Comparison of ENCODE assay signal across 10 mouse cellular contexts in the genomic region with DNA sequence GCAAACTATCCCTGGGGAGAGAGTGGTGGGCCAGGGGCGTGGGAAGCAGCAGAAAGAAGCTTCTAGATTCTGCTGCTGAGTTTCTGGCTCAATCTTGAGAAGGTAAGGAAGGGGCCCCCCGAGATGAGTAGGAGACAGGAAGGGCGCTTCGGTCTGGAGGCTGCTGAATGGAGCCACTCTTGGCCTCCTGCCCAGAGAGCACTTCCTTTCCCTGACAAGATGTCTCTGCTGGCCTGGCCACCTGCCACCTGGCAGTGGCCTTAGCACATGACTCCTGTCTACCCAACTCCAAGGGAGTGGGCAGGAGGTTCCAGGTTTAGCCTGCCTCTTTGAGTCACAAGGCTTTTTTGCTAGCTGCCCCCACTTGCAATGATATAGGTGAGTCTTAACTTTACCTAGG. TPM values are rescaled to one million over a fixed set of nuclear protein-coding genes. Genes with fewer than 3 reads are reported as not detected.
DNase-seq lines count a peak whose midpoint lies in the region; ATAC-seq and TF ChIP-seq lines count a peak whose summit lies in the region.
"Had no signal": no experiment of that assay in that cellular context is flagged by ENCODE, and none has a peak within 500 bp of the region (broad histone marks: within the 10 kb centered on the region; RNA-seq: fewer than 3 reads in every experiment).

No protein-coding gene starts in this region.

- H3K36me3 ChIP-seq in kidney, embryonic 14.5 days (ENCODE audit: control insufficient read depth, insufficient read depth, low read length): no peaks in the 10 kb centered on the region
- no peaks in the 10 kb centered on the region for H3K36me3 ChIP-seq in midbrain, embryonic 15.5 days (replicated peaks)

- TF ChIP-seq CTCF in cerebellum, adult 2 months (IDR thresholded peaks at IDR 0.05; ENCODE audit: borderline replicate concordance, insufficient read depth, low read depth, low read length): no peak

- no peak for ATAC-seq in kidney, embryonic 14.5 days (ENCODE audit: low FRiP score, low TSS enrichment)
- ATAC-seq in granulocyte monocyte progenitor cell, adult 5-6 weeks (replicated peaks; ENCODE audit: poor library complexity, severe bottlenecking): peak; percentile 86
- ATAC-seq in midbrain, embryonic 15.5 days (replicated peaks): peak; percentile 65

- H3K4me2 ChIP-seq in kidney, embryonic 14.5 days (replicated peaks; ENCODE audit: low read depth, low read length): no peak overlapping the region
- H3K4me2 ChIP-seq in midbrain, embryonic 15.5 days: no peak overlapping the region

- no peaks in the 10 kb centered on the region for H3K9me3 ChIP-seq in kidney, embryonic 14.5 days (ENCODE audit: control insufficient read depth, low read length)
- H3K9me3 ChIP-seq in midbrain, embryonic 15.5 days: no peaks in the 10 kb centered on the region

- no peak overlapping the region for H3K27ac ChIP-seq in kidney, embryonic 14.5 days (ENCODE audit: low read depth, low read length)
- H3K27ac ChIP-seq in cerebellum, adult 2 months (ENCODE audit: insufficient read depth, low read length): no peak overlapping the region
- H3K27ac ChIP-seq in midbrain, embryonic 15.5 days: no peak overlapping the region

- H3K9ac ChIP-seq in kidney, embryonic 14.5 days (ENCODE audit: low read depth, low read length): no peak overlapping the region
- H3K9ac ChIP-seq in midbrain, embryonic 15.5 days: no peak overlapping the region

- no peak overlapping the region for H3K4me3 ChIP-seq in kidney, embryonic 14.5 days (ENCODE audit: low read length)
- no peak overlapping the region for H3K4me3 ChIP-seq in cerebellum, adult 2 months (replicated peaks; ENCODE audit: insufficient read depth, low read depth, low read length)
- H3K4me3 ChIP-seq in midbrain, embryonic 15.5 days: no peak overlapping the region

- WGBS in kidney, embryonic 14.5 days: 53% methylated on average over 4 of the region's 4 CpGs
- 6% methylated on average over 4 of the region's 4 CpGs for WGBS in cerebellum, adult 2 months
- 59% methylated on average over 4 of the region's 4 CpGs for WGBS in midbrain, embryonic 15.5 days

- no peak for TF ChIP-seq POLR2A in cerebellum, adult 2 months (IDR thresholded peaks at IDR 0.05; ENCODE audit: borderline replicate concordance, insufficient read depth, low read length)

- no peaks in the 10 kb centered on the region for H3K27me3 ChIP-seq in kidney, embryonic 14.5 days (ENCODE audit: control insufficient read depth, insufficient read depth, low read length)
- no peaks in the 10 kb centered on the region for H3K27me3 ChIP-seq in cerebellum, adult 2 months (ENCODE audit: control insufficient read depth, insufficient read depth, low read length)
- H3K27me3 ChIP-seq in midbrain, embryonic 15.5 days (replicated peaks): no peaks in the 10 kb centered on the region

- peak; percentile 96 for DNase-seq in kidney, adult 11 months
- peak; percentile 85 to 92 for DNase-seq in cerebellum, adult 2 months
- peak; percentile 93 for DNase-seq in kidney, adult 18-20 months
- peak; percentile 84 to 87 for DNase-seq in left cerebral cortex, postnatal 36 days (ENCODE audit: low spot score in 2 of 2)
- peak; percentile 7 to 62 for DNase-seq in urinary bladder, postnatal 36 days (ENCODE audit: low spot score in 2 of 2)

- intact Hi-C loops in left cerebral cortex, postnatal 36 days (cut with DNase I): no loop called here

- peaks cover 39% of the 10 kb centered on the region for H3K4me1 ChIP-seq in kidney, embryonic 14.5 days (ENCODE audit: control insufficient read depth, insufficient read depth, low read length)
- peaks cover 12% of the 10 kb centered on the region for H3K4me1 ChIP-seq in cerebellum, adult 2 months (ENCODE audit: control insufficient read depth, insufficient read depth, low read length)
- H3K4me1 ChIP-seq in midbrain, embryonic 15.5 days: no peaks in the 10 kb centered on the region; the same call in 1 of the 2 replicates

RNA-seq across cellular contexts. Expression of a gene that starts 35.1 kb away (rescaled TPM):
- polyA plus RNA-seq in kidney, embryonic 14.5 days (2014; fragmentation: Nextera tagmentation; extraction: Ambion mirVana): 18.0 and 21.5 TPM in 2 replicates
- 7.7 and 8.1 TPM in 2 replicates for polyA plus RNA-seq in cerebellum, adult 2 months (2012; rRNA removed)
- total RNA-seq in granulocyte monocyte progenitor cell, adult 5-6 weeks (2014; fragmentation: Nextera tagmentation): 1.4 and 3.5 TPM in 2 replicates
- total RNA-seq in granulocyte monocyte progenitor cell, adult 5-6 weeks (2017): 0.36 and 1.5 TPM in 2 replicates
- 10 to 100 TPM; 32.1 to 38.1 TPM for total RNA-seq in left cerebral cortex, postnatal 36 days (2021)
- 19.8 TPM in 2 replicates for polyA plus RNA-seq in midbrain, embryonic 15.5 days (2015; fragmentation: Nextera tagmentation; extraction: Ambion mirVana)

RNA-seq across cellular contexts. Expression of a gene that starts 39.6 kb away (rescaled TPM):
- polyA plus RNA-seq in kidney, embryonic 14.5 days (2014; fragmentation: Nextera tagmentation; extraction: Ambion mirVana): 4.8 and 8.3 TPM in 2 replicates
- polyA plus RNA-seq in cerebellum, adult 2 months (2012; rRNA removed): not detected in 2 replicates
- not detected in 2 replicates for total RNA-seq in granulocyte monocyte progenitor cell, adult 5-6 weeks (2014; fragmentation: Nextera tagmentation)
- total RNA-seq in granulocyte monocyte progenitor cell, adult 5-6 weeks (2017): not detected in 2 replicates
- total RNA-seq in left cerebral cortex, postnatal 36 days (2021): not detected
- 0.31 TPM in 1 of 2 replicates, not detected in the other for polyA plus RNA-seq in midbrain, embryonic 15.5 days (2015; fragmentation: Nextera tagmentation; extraction: Ambion mirVana)
- total RNA-seq: ES-E14 had no signal
- polyA plus RNA-seq: limb, embryonic 11.5 days had no signal

Comparison
In these comparisons a context has a peak if more than half of its experiments do, and no peak if none do; other contexts are left out.
1. DNase-seq: peak in every context shown above with its lines; median percentile 96 in kidney, adult 11 months; 93 in kidney, adult 18-20 months; 88 in cerebellum, adult 2 months; 86 in left cerebral cortex, postnatal 36 days; 34 in urinary bladder, postnatal 36 days.